In the genomic region with DNA sequence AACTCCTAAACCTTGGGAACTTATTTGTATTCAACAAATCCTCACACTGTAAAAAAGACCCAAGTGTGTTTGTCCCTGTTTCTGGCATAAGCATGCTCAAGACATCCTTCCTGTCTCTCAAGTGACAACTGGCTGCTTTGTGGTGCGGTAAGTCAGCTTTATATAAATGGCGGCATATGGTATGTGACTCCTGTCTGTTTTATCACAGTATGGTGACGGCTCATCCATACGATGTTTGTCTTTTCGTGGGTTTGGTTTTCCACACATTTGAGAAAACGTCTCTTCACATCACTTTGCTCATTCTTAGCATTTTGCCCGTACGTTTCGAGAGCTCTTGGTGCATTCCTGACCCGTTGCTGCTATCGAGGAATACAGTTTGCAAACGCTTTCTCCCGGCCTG, we compare ENCODE assay signal across 24 mouse cellular contexts. TPM values are rescaled to one million over a fixed set of nuclear protein-coding genes. Genes with fewer than 3 reads are reported as not detected.
DNase-seq lines count a peak whose midpoint lies in the region; ATAC-seq and TF ChIP-seq lines count a peak whose summit lies in the region.
"Had no signal": no experiment of that assay in that cellular context is flagged by ENCODE, and none has a peak within 500 bp of the region (broad histone marks: within the 10 kb centered on the region; RNA-seq: fewer than 3 reads in every experiment).

No protein-coding gene starts in this region.

- WGBS in forebrain, embryonic 14.5 days = 76% methylated on average over 13 of the region's 13 CpGs
- 87% methylated on average over 13 of the region's 13 CpGs for WGBS in forebrain, embryonic 12.5 days
- WGBS in forebrain, postnatal 0 days = 67% methylated on average over 13 of the region's 13 CpGs
- 84% methylated on average over 13 of the region's 13 CpGs for WGBS in forebrain, embryonic 13.5 days

- no peak overlapping the region for H3K9ac ChIP-seq in forebrain, embryonic 14.5 days (ENCODE audit: low read length)
- H3K9ac ChIP-seq in forebrain, embryonic 12.5 days = no peak overlapping the region
- H3K9ac ChIP-seq in forebrain, postnatal 0 days = no peak overlapping the region
- no peak overlapping the region for H3K9ac ChIP-seq in forebrain, embryonic 13.5 days
- H3K9ac ChIP-seq: hindbrain, embryonic 13.5 days; intestine, embryonic 15.5 days; kidney, embryonic 15.5 days had no signal

- H3K4me1 ChIP-seq in forebrain, embryonic 14.5 days (ENCODE audit: control insufficient read depth, insufficient read depth, low read length) = no peaks in the 10 kb centered on the region
- no peaks in the 10 kb centered on the region for H3K4me1 ChIP-seq in forebrain, embryonic 12.5 days
- H3K4me1 ChIP-seq in forebrain, postnatal 0 days (ENCODE audit: insufficient read depth) = no peaks in the 10 kb centered on the region
- no peaks in the 10 kb centered on the region for H3K4me1 ChIP-seq in forebrain, embryonic 13.5 days
- H3K4me1 ChIP-seq: hindbrain, embryonic 10.5 days; hindbrain, embryonic 13.5 days; intestine, embryonic 15.5 days; kidney, embryonic 15.5 days had no signal

- ATAC-seq in forebrain, embryonic 14.5 days = peak; percentile 42; the same call in 1 of the 2 replicates
- no peak for ATAC-seq in forebrain, embryonic 12.5 days (ENCODE audit: low FRiP score)
- peak; percentile 70 for ATAC-seq in forebrain, postnatal 0 days
- no peak for ATAC-seq in forebrain, embryonic 13.5 days
- ATAC-seq: activated CD4-positive, CD25-positive, alpha-beta regulatory T cell, adult 4 months; hindbrain, embryonic 16.5 days; intestine, embryonic 15.5 days had no signal

- no peaks in the 10 kb centered on the region for H3K36me3 ChIP-seq in forebrain, embryonic 14.5 days (ENCODE audit: control insufficient read depth, insufficient read depth, low read length)
- H3K36me3 ChIP-seq in forebrain, embryonic 12.5 days (replicated peaks) = no peaks in the 10 kb centered on the region
- H3K36me3 ChIP-seq in forebrain, postnatal 0 days (ENCODE audit: insufficient read depth) = no peaks in the 10 kb centered on the region
- no peaks in the 10 kb centered on the region for H3K36me3 ChIP-seq in forebrain, embryonic 13.5 days (ENCODE audit: poor library complexity, severe bottlenecking)
- H3K36me3 ChIP-seq: hindbrain, embryonic 10.5 days; hindbrain, embryonic 13.5 days; intestine, embryonic 15.5 days; kidney, embryonic 15.5 days had no signal

- H3K27me3 ChIP-seq in forebrain, embryonic 14.5 days (replicated peaks; ENCODE audit: control insufficient read depth, insufficient read depth, low read length) = no peaks in the 10 kb centered on the region; the same call in 1 of the 2 replicates
- peaks cover 12% of the 10 kb centered on the region; the same call in 1 of the 2 replicates for H3K27me3 ChIP-seq in forebrain, embryonic 12.5 days
- H3K27me3 ChIP-seq in forebrain, postnatal 0 days (ENCODE audit: insufficient read depth, low read length) = no peaks in the 10 kb centered on the region
- peaks cover 6% of the 10 kb centered on the region for H3K27me3 ChIP-seq in forebrain, embryonic 13.5 days
- H3K27me3 ChIP-seq: intestine, embryonic 15.5 days; kidney, embryonic 15.5 days had no signal

- no peak overlapping the region for H3K27ac ChIP-seq in forebrain, embryonic 14.5 days (ENCODE audit: low read depth, low read length)
- H3K27ac ChIP-seq in forebrain, embryonic 12.5 days = no peak overlapping the region
- H3K27ac ChIP-seq in forebrain, postnatal 0 days (ENCODE audit: low read depth, low read length) = no peak overlapping the region
- H3K27ac ChIP-seq in forebrain, embryonic 13.5 days = no peak overlapping the region; the same call in 1 of the 2 replicates
- H3K27ac ChIP-seq: hindbrain, embryonic 10.5 days; hindbrain, embryonic 13.5 days; intestine, embryonic 15.5 days; kidney, embryonic 15.5 days had no signal

- no peaks in the 10 kb centered on the region for H3K9me3 ChIP-seq in forebrain, embryonic 14.5 days (replicated peaks; ENCODE audit: control insufficient read depth, low read length)
- no peaks in the 10 kb centered on the region for H3K9me3 ChIP-seq in forebrain, embryonic 12.5 days
- H3K9me3 ChIP-seq in forebrain, postnatal 0 days (ENCODE audit: low read length) = no peaks in the 10 kb centered on the region
- no peaks in the 10 kb centered on the region for H3K9me3 ChIP-seq in forebrain, embryonic 13.5 days (replicated peaks)
- H3K9me3 ChIP-seq: hindbrain, embryonic 10.5 days; hindbrain, embryonic 13.5 days; intestine, embryonic 15.5 days; kidney, embryonic 15.5 days had no signal

- no peak overlapping the region for H3K4me2 ChIP-seq in forebrain, embryonic 14.5 days (ENCODE audit: low read length)
- H3K4me2 ChIP-seq in forebrain, embryonic 12.5 days = no peak overlapping the region
- no peak overlapping the region for H3K4me2 ChIP-seq in forebrain, postnatal 0 days (ENCODE audit: low read depth)
- H3K4me2 ChIP-seq in forebrain, embryonic 13.5 days = no peak overlapping the region
- H3K4me2 ChIP-seq: heart, embryonic 11.5 days; hindbrain, embryonic 13.5 days; intestine, embryonic 15.5 days; kidney, embryonic 15.5 days had no signal

- peak; percentile 57 for DNase-seq in forebrain, embryonic 14.5 days (ENCODE audit: low spot score)
- peak; percentile 57 for DNase-seq in forebrain, postnatal 0 days
- DNase-seq in brain, adult 2 months (ENCODE audit: low read depth, low spot score) = peak; percentile 24
- DNase-seq in adrenal gland, adult 8-10 months = no peak
- DNase-seq: adrenal gland, postnatal 10 days; adrenal gland, postnatal 36 days; cerebellum, adult 18-20 months; cerebellum, adult 9-10 months; cerebellum, postnatal 14 days; gastrocnemius, postnatal 14 days; heart, adult 11 months; heart, postnatal 36 days; kidney, adult 11 months; kidney, adult 8-10 months had no signal

- H3K4me3 ChIP-seq in forebrain, embryonic 14.5 days (ENCODE audit: low read depth, low read length) = no peak overlapping the region
- no peak overlapping the region for H3K4me3 ChIP-seq in forebrain, embryonic 12.5 days (replicated peaks)
- H3K4me3 ChIP-seq in forebrain, postnatal 0 days (ENCODE audit: low read depth, low read length) = no peak overlapping the region
- no peak overlapping the region for H3K4me3 ChIP-seq in forebrain, embryonic 13.5 days
- H3K4me3 ChIP-seq: hindbrain, embryonic 10.5 days; hindbrain, embryonic 13.5 days; intestine, embryonic 15.5 days; kidney, embryonic 15.5 days had no signal

- TF ChIP-seq CTCF in forebrain, postnatal 0 days (IDR thresholded peaks at IDR 0.05; ENCODE audit: low read depth) = no peak

RNA-seq across cellular contexts. Expression of a gene that starts 40.0 kb away (rescaled TPM):
- 1.2 and 1.7 TPM in 2 replicates for polyA plus RNA-seq in forebrain, embryonic 14.5 days (2014; fragmentation: Nextera tagmentation; extraction: Ambion mirVana)
- 5.9 and 8.4 TPM in 2 replicates for polyA plus RNA-seq in forebrain, embryonic 12.5 days (2016; fragmentation: Nextera tagmentation; extraction: Ambion mirVana)
- total RNA-seq in forebrain, postnatal 0 days (2014; rRNA removed) = 1.00 and 1.2 TPM in 2 replicates
- 0.52 and 1.4 TPM in 2 replicates for polyA plus RNA-seq in forebrain, postnatal 0 days (2015; fragmentation: Nextera tagmentation; extraction: Ambion mirVana)
- polyA plus RNA-seq in forebrain, embryonic 13.5 days (2015; fragmentation: Nextera tagmentation; extraction: Ambion mirVana) = 2.1 and 3.3 TPM in 2 replicates
- under 1 TPM in 3 of 4 experiments, not detected in 1; 0.21 to 0.26 (median 0.24) TPM for total RNA-seq in adrenal gland, adult 8-10 months (2022)
- total RNA-seq: adrenal gland, postnatal 10 days; adrenal gland, postnatal 36 days; gastrocnemius, postnatal 14 days; heart, postnatal 36 days had no signal
- polyA plus RNA-seq: activated CD4-positive, CD25-positive, alpha-beta regulatory T cell, adult 4 months; embryonic facial prominence, embryonic 14.5 days; kidney, embryonic 15.5 days had no signal

Comparison
In these comparisons a context has a peak if more than half of its experiments do, and no peak if none do; other contexts are left out.
1. ATAC-seq: peak in forebrain, embryonic 14.5 days (single experiment) and forebrain, postnatal 0 days (single experiment); none in forebrain, embryonic 12.5 days (single experiment) and forebrain, embryonic 13.5 days (single experiment).